Mouse (Mus musculus): ENCODE measurements around the gene Dglucy. TPM values are rescaled to one million over a fixed set of nuclear protein-coding genes. Genes with fewer than 3 reads are reported as not detected.

Dglucy gene
- polyA plus RNA-seq, 1 experiment, result 34.1 TPM

DNA sequence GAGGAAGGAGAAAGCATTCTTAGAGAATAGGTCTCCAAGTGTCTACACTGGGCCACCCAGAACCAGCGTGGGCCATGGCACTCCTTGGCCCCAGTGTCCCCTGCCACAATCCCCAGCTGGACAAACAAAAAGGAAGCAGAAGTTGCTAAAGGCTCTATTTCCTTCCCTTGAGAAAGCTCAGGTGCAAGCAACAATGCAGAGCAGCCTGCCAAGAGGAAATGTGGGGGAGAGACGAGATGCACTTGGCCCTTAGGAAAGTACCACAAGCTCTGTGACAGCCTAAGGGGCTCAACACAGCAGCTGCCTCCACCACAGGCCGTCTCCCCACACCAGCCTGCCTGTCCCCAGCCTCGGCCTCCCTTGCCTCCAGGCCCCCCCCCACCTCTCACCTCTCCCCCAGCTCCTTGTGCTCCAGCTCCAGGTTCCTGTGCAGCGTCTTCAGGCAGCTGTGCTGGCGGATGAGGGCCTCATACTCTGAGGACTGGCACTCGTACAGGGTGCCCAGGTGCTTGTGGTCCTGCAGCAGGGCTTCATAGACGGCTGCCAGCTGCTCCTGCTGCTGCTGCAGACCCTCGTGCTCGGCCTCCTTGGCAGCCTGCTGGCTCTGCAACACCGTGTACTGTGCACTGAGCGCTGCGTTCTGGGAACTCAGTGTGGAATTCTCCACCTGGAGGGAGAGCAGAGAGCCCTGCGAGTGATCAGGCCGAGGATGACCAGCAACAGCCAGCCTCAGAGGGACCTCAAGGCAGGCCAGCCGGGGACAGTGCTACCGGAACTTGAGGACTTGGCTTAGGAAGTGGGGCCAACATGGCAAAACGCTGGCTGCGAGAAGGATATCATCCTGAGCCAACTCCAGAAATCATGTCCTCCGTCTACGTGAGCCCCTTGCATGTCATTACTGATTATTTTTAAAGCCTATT, 158.8 kb downstream of the Dglucy start:
- Histone ChIP-seq H3K4me3 (ENCODE audit: insufficient read depth, low read length) (no peak overlapping the region), H3K4me1 (ENCODE audit: control insufficient read depth, insufficient read depth, low read length) (peaks cover 2% of the 10 kb centered on the region), H3K27ac (ENCODE audit: insufficient read depth, low read depth, low read length) (no peak overlapping the region)
- no peak for TF ChIP-seq CTCF (IDR thresholded peaks at IDR 0.05; ENCODE audit: low read depth, low read length)
- TF ChIP-seq POLR2A (IDR thresholded peaks at IDR 0.05; ENCODE audit: borderline replicate concordance, low read depth, low read length), result no peak

DNA sequence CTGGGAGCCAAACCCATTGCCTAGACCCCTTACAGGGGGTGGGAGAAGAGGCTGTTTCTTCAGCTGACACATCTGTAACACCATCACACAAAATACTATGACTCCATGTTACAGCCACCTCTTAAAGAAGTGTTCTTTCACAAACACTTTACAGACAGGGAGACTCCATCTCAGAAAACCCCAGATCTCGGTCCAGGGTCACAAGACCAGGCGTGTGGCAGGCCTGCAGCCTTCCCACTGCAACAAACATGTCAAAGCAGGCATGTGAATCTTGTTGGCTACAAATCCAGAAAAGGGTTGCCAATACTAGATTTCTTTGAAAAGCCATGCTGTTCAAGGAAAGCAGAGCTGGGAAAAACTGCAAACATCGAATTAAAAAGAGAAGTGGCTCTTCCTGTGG, 162.5 kb downstream of the Dglucy start:
- Histone ChIP-seq H3K4me1 (ENCODE audit: control insufficient read depth, insufficient read depth, low read length) (peaks cover 2% of the 10 kb centered on the region), H3K4me3 (ENCODE audit: insufficient read depth, low read length) (no peak overlapping the region), H3K27ac (ENCODE audit: insufficient read depth, low read depth, low read length) (no peak overlapping the region)
- TF ChIP-seq POLR2A (IDR thresholded peaks at IDR 0.05; ENCODE audit: borderline replicate concordance, low read depth, low read length), result no peak
- no peak for TF ChIP-seq CTCF (IDR thresholded peaks at IDR 0.05; ENCODE audit: low read depth, low read length)

DNA sequence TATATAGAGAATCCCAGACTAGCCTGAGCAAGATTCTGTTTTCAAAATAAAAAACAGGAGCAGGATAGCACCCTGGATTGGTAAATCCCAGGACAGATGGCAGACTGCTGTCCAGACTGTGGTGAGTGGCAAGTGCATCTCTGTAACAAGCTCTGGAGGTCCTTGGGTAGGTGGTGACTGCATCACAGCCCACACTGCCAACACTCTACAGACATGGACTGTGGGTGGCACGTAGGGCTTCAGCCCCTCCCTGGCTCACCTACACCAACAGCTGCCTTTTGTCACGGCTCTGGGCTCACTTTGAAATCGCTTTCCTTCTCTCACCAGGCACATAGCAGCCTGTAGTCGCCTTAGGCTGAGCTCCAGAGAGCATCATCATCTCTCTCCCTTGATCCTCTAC, 164.3 kb downstream of the Dglucy start:
- Histone ChIP-seq H3K27ac (ENCODE audit: insufficient read depth, low read depth, low read length) (no peak overlapping the region), H3K4me3 (ENCODE audit: insufficient read depth, low read length) (no peak overlapping the region), H3K4me1 (ENCODE audit: control insufficient read depth, insufficient read depth, low read length) (no peaks in the 10 kb centered on the region)
- TF ChIP-seq CTCF (IDR thresholded peaks at IDR 0.05; ENCODE audit: low read depth, low read length) (no peak), POLR2A (IDR thresholded peaks at IDR 0.05; ENCODE audit: borderline replicate concordance, low read depth, low read length) (no peak)

DNA sequence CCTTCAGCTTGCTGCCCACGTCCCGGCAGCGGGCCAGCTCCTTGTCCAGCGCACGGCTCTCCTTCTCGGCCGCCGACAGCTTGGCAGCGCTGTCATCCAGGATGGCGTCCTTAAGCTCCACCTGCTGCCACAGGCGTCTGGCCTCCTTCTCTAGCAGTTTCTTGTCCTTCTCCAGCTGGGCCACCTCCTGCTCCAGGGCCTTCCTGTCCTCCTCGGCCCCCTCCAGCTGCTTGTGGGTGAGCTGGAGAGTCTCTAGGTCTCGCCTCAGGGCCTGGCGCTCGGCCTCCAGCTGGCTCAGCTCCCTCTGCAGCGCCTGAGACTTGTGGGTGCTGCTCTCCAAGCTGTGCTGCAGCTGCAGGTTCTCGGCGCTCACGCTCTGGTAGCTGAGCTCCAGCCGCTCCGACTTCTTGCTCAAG, 166.1 kb downstream of the Dglucy start:
- H3K4me3 ChIP-seq (ENCODE audit: insufficient read depth, low read length), result no peak overlapping the region
- no peaks in the 10 kb centered on the region for H3K4me1 ChIP-seq (ENCODE audit: control insufficient read depth, insufficient read depth, low read length)
- TF ChIP-seq CTCF (IDR thresholded peaks at IDR 0.05; ENCODE audit: low read depth, low read length) (no peak), POLR2A (IDR thresholded peaks at IDR 0.05; ENCODE audit: borderline replicate concordance, low read depth, low read length) (no peak)
- H3K27ac ChIP-seq (ENCODE audit: insufficient read depth, low read depth, low read length), result no peak overlapping the region

DNA sequence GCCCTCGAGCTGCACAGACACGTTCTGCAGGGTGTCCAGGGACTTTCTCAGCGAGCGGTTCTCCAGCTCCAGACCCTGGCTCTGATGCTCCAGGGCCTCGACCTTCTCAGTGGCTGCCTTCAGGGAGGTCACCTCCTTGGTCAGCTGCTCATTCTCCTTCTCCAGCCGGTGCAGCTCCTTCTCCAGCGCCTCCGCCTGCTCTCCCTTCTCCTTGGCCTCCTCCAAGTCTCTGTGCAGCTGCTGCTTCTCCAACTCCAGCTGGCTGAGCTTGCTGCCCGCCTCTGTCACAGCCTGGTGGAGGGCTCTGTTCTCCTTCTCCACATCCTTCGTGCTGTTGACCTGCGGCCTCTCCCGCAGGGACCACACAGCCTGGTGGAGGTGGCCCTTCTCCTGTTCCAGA, 166.6 kb downstream of the Dglucy start:
- H3K27ac ChIP-seq (ENCODE audit: insufficient read depth, low read depth, low read length), result no peak overlapping the region
- no peak overlapping the region for H3K4me3 ChIP-seq (ENCODE audit: insufficient read depth, low read length)
- no peaks in the 10 kb centered on the region for H3K4me1 ChIP-seq (ENCODE audit: control insufficient read depth, insufficient read depth, low read length)
- TF ChIP-seq CTCF (IDR thresholded peaks at IDR 0.05; ENCODE audit: low read depth, low read length), result no peak
- TF ChIP-seq POLR2A (IDR thresholded peaks at IDR 0.05; ENCODE audit: borderline replicate concordance, low read depth, low read length), result no peak

GRCm38 (mm10) chr12:100945948-100946347, 167.1 kb downstream of the Dglucy start:
- no peak overlapping the region for H3K27ac ChIP-seq (ENCODE audit: insufficient read depth, low read depth, low read length)
- H3K4me3 ChIP-seq (ENCODE audit: insufficient read depth, low read length), result no peak overlapping the region
- TF ChIP-seq POLR2A (IDR thresholded peaks at IDR 0.05; ENCODE audit: borderline replicate concordance, low read depth, low read length) (no peak), CTCF (IDR thresholded peaks at IDR 0.05; ENCODE audit: low read depth, low read length) (no peak)

More at GRCm38 (mm10) chr12:100945948-100946347, 167.1 kb downstream of the Dglucy start:
- no peaks in the 10 kb centered on the region for H3K4me1 ChIP-seq (ENCODE audit: control insufficient read depth, insufficient read depth, low read length)

Other genes with a start within 250 kb of the Dglucy start
- 13.7 and 15.0 TPM in 2 replicates for gene Rps6ka5, start 52.1 kb upstream of the Dglucy start, polyA plus RNA-seq (2012; ENCODE audit: insufficient read depth, insufficient read length, missing spikeins)
- 5.4 and 5.8 TPM in 2 replicates for gene Gpr68, start 129.1 kb downstream of the Dglucy start, polyA plus RNA-seq (2012; ENCODE audit: insufficient read depth, insufficient read length, missing spikeins)
- 0.76 TPM in 1 of 2 replicates, not detected in the other for gene Ccdc88c, start 250.0 kb downstream of the Dglucy start, polyA plus RNA-seq (2012; ENCODE audit: insufficient read depth, insufficient read length, missing spikeins)